Mouse (Mus musculus) liver (tissue): ENCODE results near the gene D230025D16Rik.

Experiments used
- DNase-seq: peaks from one replicate; pipeline ENCODE4 v3.0.0-alpha.2; 2020; ENCODE audit warnings: mixed read lengths

Gene D230025D16Rik

GRCm38 (mm10) chr8:105293405-105293804 lies 68.5 kb downstream of the D230025D16Rik start:
- no peak for DNase-seq

DNA sequence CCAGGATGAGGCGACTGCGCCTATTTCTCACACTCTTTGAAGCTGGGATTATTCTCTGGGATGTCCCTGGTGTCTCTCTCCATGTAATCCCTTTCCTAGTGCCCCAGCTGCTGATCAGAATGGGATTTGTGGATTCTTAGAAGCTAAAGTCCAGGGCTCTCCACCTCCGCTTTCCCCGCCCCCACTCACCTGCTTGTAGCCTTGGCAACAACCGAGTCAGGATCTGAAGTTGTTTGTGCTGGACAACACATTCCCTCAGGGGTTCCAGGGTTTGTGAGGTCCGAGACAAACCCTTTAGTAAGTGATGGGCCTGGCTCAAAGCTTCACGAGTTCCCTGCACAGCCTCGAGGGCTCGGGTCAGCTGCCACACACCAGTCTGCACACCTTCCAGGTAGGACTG lies 69.8 kb downstream of the D230025D16Rik start:
- DNase-seq: no peak

GRCm38 (mm10) chr8:105295256-105295655 lies 70.3 kb downstream of the D230025D16Rik start:
- DNase-seq: no peak

GRCm38 (mm10) chr8:105295895-105296573 lies 71.1 kb downstream of the D230025D16Rik start, which contains the start of gene Exoc3l:
Gene Exoc3l, minus strand, starts transcription at chr8:105296101.
- no peak for DNase-seq

DNA sequence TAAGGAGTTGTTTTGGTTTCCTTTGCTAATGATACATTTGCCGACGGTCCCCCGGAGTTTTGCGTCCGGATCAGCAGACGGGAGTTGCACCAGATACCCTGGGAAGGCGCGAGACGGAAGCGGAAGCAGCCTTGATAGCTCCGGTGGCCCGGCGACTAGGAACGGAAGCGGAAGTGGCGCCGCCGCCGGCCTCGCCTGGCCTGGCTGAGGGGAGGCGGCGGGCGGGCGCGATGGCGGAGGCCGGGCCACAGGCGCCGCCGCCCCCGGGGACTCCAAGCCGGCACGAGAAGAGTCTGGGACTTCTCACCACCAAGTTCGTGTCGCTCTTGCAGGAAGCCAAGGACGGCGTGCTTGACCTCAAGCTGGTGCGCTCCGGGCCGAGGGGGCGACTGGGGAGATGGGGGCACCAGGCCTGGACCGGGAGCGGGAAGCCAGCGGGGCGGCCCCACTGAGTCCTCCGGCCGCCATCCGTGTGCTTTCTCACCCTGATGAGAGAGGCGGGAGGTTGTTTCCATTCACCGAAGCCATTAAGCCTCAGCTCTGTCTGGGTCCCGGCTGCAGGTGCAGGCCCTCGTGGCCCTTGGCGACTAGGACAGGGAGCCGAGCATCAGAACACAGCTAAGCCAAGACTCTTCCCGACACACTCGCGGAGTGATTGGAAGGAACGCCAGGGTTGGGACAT lies 72.7 kb downstream of the D230025D16Rik start, which contains the start of gene E2f4:
E2f4 (plus strand) TSS at position 153 of the 682 bp plus-strand sequence.
- peak; percentile 95 for DNase-seq

GRCm38 (mm10) chr8:105298351-105299252 lies 73.7 kb downstream of the D230025D16Rik start:
- peak; percentile 68 for DNase-seq

DNA sequence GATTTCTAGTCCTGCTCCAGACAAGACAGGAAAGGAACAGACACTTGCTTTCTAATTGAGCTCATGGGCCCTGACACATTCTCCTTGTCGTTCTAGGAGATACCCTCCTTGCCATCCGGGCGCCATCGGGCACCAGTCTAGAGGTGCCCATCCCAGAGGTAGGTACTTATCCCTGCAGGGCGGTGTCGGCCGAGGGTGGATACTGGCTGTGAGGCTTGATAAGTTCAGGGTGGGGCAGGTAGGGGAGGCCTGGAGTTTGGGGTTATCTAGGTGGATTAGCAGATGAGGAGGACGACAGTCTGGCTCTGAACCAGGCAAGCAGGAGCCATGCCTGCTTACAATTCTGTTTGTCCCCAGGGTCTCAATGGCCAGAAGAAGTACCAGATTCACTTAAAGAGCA lies 75.0 kb downstream of the D230025D16Rik start:
- DNase-seq: peak; percentile 95
